Mouse (Mus musculus) lung, postnatal 25 days (tissue): ENCODE measurements around the gene Tmprss4.

Experiments used
- DNase-seq: peaks from one replicate; pipeline ENCODE4 v3.0.0; 2022; ENCODE audit warnings: low spot score

Tmprss4 gene

GRCm38 (mm10) chr9:45136442-45137169, 67.3 kb downstream of the Tmprss4 start:
- DNase-seq = no peak

- peak; percentile 56 for DNase-seq
Observed at GRCm38 (mm10) chr9:45133484-45134310, 70.2 kb downstream of the Tmprss4 start.

GRCm38 (mm10) chr9:45130119-45130518, 73.8 kb downstream of the Tmprss4 start:
- no peak for DNase-seq

- DNase-seq = no peak
Observed at GRCm38 (mm10) chr9:45126941-45127340, 77.0 kb downstream of the Tmprss4 start.

- no peak for DNase-seq
Observed at GRCm38 (mm10) chr9:45125211-45125610, 78.7 kb downstream of the Tmprss4 start.
